Mouse (Mus musculus) ovary, postnatal 36 days (tissue): Measurements from ENCODE around the gene Smc5.

Experiments used
- DNase-seq: peaks from one replicate; pipeline ENCODE4 v3.0.0; 2022; ENCODE audit warnings: low spot score, mixed read lengths

Gene Smc5

GRCm38 (mm10) chr19:23273355-23274053 is at the start of gene Smc5:
Smc5 (minus strand) TSS chr19:23273897.
- peak; percentile 92 for DNase-seq

- no peak for DNase-seq
These were observed 49.4 kb upstream of the Smc5 start for GRCm38 (mm10) chr19:23323107-23323506.

GRCm38 (mm10) chr19:23317989-23318358 is 44.3 kb upstream of the Smc5 start:
- no peak for DNase-seq

- no peak for DNase-seq
These were observed 43.7 kb upstream of the Smc5 start for GRCm38 (mm10) chr19:23317295-23317988.

- no peak for DNase-seq
These were observed 43.2 kb upstream of the Smc5 start for GRCm38 (mm10) chr19:23316851-23317250.

GRCm38 (mm10) chr19:23309979-23310378 is 36.3 kb upstream of the Smc5 start:
- DNase-seq, result no peak

- DNase-seq, result no peak
These were observed 33.0 kb upstream of the Smc5 start for GRCm38 (mm10) chr19:23306671-23307070.

- no peak for DNase-seq
These were observed 26.3 kb upstream of the Smc5 start for GRCm38 (mm10) chr19:23299987-23300386.

GRCm38 (mm10) chr19:23298917-23299316 is 25.2 kb upstream of the Smc5 start:
- DNase-seq, result no peak

- no peak for DNase-seq
These were observed 23.5 kb upstream of the Smc5 start for GRCm38 (mm10) chr19:23297191-23297590.

- no peak for DNase-seq
These were observed 15.6 kb upstream of the Smc5 start for GRCm38 (mm10) chr19:23289251-23289650.

- DNase-seq, result no peak
These were observed 8.4 kb upstream of the Smc5 start for GRCm38 (mm10) chr19:23281911-23282660.

- DNase-seq, result no peak
These were observed 492 bp upstream of the Smc5 start for GRCm38 (mm10) chr19:23274054-23274724.

GRCm38 (mm10) chr19:23256771-23257170 is 16.9 kb downstream of the Smc5 start:
- DNase-seq, result no peak

GRCm38 (mm10) chr19:23246473-23246872 is 27.2 kb downstream of the Smc5 start:
- no peak for DNase-seq

GRCm38 (mm10) chr19:23225065-23225464 is 48.6 kb downstream of the Smc5 start:
- DNase-seq, result no peak

- no peak for DNase-seq
These were observed 59.4 kb downstream of the Smc5 start for GRCm38 (mm10) chr19:23214326-23214725.

- no peak for DNase-seq
These were observed 62.4 kb downstream of the Smc5 start for GRCm38 (mm10) chr19:23211325-23211724.

GRCm38 (mm10) chr19:23203505-23204053 is 70.1 kb downstream of the Smc5 start:
- DNase-seq, result no peak

- no peak for DNase-seq
These were observed 71.6 kb downstream of the Smc5 start for GRCm38 (mm10) chr19:23202106-23202505.

GRCm38 (mm10) chr19:23193076-23193475 is 80.6 kb downstream of the Smc5 start:
- no peak for DNase-seq

- no peak for DNase-seq
These were observed 82.2 kb downstream of the Smc5 start for GRCm38 (mm10) chr19:23191486-23191885.
